Mouse (Mus musculus): ENCODE measurements around the gene Grtp1. TPM values are rescaled to one million over a fixed set of nuclear protein-coding genes. Genes with fewer than 3 reads are reported as not detected.
A peak's percentile ranks its signal among the peaks of the same experiment; 100 is the strongest.

Gene Grtp1
- polyA plus RNA-seq, 1 experiment, result 19.0 TPM

DNA sequence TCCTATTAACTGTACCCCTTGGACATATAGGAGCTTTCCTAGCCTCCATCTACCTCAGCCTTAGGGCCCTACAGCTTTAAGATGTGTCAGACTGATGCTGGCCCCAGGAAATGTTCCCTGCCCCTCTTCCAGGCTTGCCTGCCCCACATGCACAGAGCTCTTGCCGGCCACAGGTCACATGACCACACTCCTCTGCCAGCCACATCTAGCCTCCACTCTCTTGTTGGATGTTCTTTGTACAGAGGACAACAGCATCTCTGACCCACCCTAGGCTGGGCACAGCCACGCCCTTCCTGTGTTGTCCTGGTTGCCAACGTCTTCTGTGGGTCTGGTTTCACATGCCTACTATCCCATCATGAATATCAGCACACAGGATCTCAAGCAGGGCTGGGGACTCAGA, 26.8 kb upstream of the Grtp1 start:
- Histone ChIP-seq H3K4me1 (ENCODE audit: control insufficient read depth, insufficient read depth, low read length) (no peaks in the 10 kb centered on the region), H3K4me3 (replicated peaks; ENCODE audit: extremely low read depth, low read depth, low read length) (no peak overlapping the region)
- DNase-seq, result no peak
- no peak for TF ChIP-seq POLR2A (IDR thresholded peaks at IDR 0.05; ENCODE audit: borderline replicate concordance, extremely low read depth, low read depth, low read length)
- WGBS, result 39% methylated on average over 3 of the region's 3 CpGs

DNA sequence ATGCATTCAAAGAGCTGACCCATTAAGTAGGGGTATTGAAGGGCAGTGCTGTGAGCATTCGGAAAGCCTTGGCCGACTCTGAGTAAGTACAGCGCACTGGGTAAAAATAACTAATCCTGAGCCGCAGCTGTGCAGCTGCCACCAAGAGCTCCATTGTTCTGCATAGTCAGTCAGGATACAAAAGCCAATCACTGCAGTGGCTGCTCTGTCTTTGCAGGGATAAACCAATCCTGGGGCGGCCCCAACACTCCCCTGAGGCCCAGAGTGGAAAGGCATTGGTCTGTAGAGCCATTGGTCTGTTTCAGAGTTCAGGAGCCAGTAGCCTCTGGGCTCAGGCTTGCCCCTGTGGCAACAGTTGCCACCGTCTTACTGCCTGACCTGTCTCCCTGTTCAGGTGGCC, 25.9 kb upstream of the Grtp1 start:
- TF ChIP-seq POLR2A (IDR thresholded peaks at IDR 0.05; ENCODE audit: borderline replicate concordance, extremely low read depth, low read depth, low read length) (no peak), CTCF (IDR thresholded peaks at IDR 0.05; ENCODE audit: insufficient read depth, low read length) (no peak)
- no peak for DNase-seq
- 65% methylated on average over 6 of the region's 6 CpGs for WGBS
- Histone ChIP-seq H3K4me3 (replicated peaks; ENCODE audit: extremely low read depth, low read depth, low read length) (no peak overlapping the region), H3K4me1 (ENCODE audit: control insufficient read depth, insufficient read depth, low read length) (no peaks in the 10 kb centered on the region)

GRCm38 (mm10) chr8:13224426-13224825, 24.0 kb upstream of the Grtp1 start:
- H3K4me1 ChIP-seq (ENCODE audit: control insufficient read depth, insufficient read depth, low read length), result no peaks in the 10 kb centered on the region
- 76% methylated on average over 9 of the region's 9 CpGs for WGBS
- no peak overlapping the region for H3K4me3 ChIP-seq (replicated peaks; ENCODE audit: extremely low read depth, low read depth, low read length)
- DNase-seq, result no peak
- TF ChIP-seq CTCF (IDR thresholded peaks at IDR 0.05; ENCODE audit: insufficient read depth, low read length) (no peak), POLR2A (IDR thresholded peaks at IDR 0.05; ENCODE audit: borderline replicate concordance, extremely low read depth, low read depth, low read length) (no peak)

DNA sequence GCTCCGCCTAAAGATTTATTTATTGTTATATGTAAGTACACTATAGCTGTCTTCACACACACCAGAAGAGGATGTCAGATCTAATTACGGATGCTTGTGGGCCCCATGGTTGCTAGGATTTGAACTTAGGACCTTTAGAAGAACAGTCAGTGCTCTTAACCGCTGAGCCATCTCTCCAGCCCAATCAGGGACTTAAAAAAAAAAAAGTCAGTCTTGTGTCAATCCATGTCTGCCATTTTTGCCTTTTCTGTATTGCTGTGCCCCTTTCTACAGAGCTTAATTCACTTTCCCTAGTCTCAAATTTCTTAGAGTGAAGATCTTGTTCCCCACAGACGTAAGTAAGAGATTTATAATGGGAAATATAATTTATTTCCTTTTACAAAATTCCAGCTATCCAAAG, 18.0 kb upstream of the Grtp1 start:
- TF ChIP-seq CTCF (IDR thresholded peaks at IDR 0.05; ENCODE audit: insufficient read depth, low read length) (no peak), POLR2A (IDR thresholded peaks at IDR 0.05; ENCODE audit: borderline replicate concordance, extremely low read depth, low read depth, low read length) (no peak)
- no peak for DNase-seq
- H3K4me1 ChIP-seq (ENCODE audit: control insufficient read depth, insufficient read depth, low read length), result peaks cover 3% of the 10 kb centered on the region
- 79% methylated on average over 4 of the region's 4 CpGs for WGBS
- no peak overlapping the region for H3K4me3 ChIP-seq (replicated peaks; ENCODE audit: extremely low read depth, low read depth, low read length)

DNA sequence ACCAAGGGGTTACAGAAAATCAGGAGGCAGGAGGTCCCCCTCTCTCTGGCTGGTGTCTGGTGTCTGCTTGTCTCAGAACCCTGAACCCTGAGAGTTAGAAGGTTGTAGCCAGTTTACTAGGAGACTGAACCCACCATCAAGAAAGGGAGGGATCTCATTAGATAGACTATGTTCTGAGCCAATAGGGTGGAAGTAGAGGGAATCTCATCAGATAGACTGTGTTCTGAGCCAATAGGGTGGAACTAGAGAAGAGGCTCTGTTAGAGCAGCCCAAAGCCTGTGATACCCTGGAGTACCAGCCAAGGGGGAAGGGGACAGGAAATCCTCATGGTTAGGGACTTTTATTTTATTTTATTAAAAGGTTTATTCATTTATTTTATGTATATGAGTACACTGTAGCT, 17.6 kb upstream of the Grtp1 start:
- DNase-seq, result no peak
- H3K4me1 ChIP-seq (ENCODE audit: control insufficient read depth, insufficient read depth, low read length), result peaks cover 3% of the 10 kb centered on the region
- no peak overlapping the region for H3K4me3 ChIP-seq (replicated peaks; ENCODE audit: extremely low read depth, low read depth, low read length)
- TF ChIP-seq POLR2A (IDR thresholded peaks at IDR 0.05; ENCODE audit: borderline replicate concordance, extremely low read depth, low read depth, low read length) (no peak), CTCF (IDR thresholded peaks at IDR 0.05; ENCODE audit: insufficient read depth, low read length) (no peak)

DNA sequence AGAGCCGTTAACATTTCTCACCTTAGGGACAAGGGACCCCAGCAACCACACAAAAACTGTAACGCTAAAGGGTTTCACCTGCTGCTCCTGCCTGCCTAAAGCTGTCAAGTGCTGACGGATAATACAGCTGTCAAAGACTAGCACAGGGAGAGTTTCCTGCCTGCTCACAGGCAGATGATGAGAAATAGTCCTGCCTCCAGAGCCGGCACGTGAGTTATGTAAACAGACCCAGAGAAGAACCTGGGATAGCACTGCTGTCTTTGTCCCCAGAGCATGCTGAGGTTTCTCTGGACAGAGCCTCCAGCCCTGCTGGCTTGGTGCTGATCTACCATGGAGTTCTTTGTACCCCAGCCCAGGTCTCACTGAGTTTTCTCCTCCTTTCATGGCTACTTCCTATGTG, 16.7 kb upstream of the Grtp1 start:
- no peak overlapping the region for H3K4me3 ChIP-seq (replicated peaks; ENCODE audit: extremely low read depth, low read depth, low read length)
- no peak for TF ChIP-seq POLR2A (IDR thresholded peaks at IDR 0.05; ENCODE audit: borderline replicate concordance, extremely low read depth, low read depth, low read length)
- no peak for DNase-seq
- H3K4me1 ChIP-seq (ENCODE audit: control insufficient read depth, insufficient read depth, low read length), result peaks cover 3% of the 10 kb centered on the region
- WGBS, result 28% methylated on average over 5 of the region's 5 CpGs

DNA sequence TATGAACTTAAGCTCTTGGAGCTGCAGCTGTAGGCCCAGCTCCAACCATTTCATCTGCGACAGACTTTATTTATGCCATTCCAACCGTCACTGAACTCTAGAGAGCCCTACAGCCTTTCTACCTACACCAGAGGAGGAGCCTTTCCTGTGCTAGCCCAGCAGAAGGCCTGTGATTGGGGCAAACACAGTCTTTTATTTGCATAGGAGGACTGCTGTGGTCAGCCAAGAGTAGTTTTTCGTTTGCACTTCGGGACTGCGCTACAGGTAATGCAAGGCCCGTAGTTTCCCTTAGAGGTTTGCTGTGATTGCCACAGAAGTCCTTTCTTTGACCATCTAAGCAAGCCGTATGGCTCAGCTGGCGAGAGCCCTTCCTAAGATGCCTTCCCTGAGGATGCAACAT, 16.0 kb upstream of the Grtp1 start:
- TF ChIP-seq POLR2A (IDR thresholded peaks at IDR 0.05; ENCODE audit: borderline replicate concordance, extremely low read depth, low read depth, low read length), result no peak
- TF ChIP-seq CTCF (IDR thresholded peaks at IDR 0.05; ENCODE audit: insufficient read depth, low read length), result no peak
- H3K4me1 ChIP-seq (ENCODE audit: control insufficient read depth, insufficient read depth, low read length), result peaks cover 3% of the 10 kb centered on the region
- no peak overlapping the region for H3K4me3 ChIP-seq (replicated peaks; ENCODE audit: extremely low read depth, low read depth, low read length)
- DNase-seq, result no peak
- WGBS, result 56% methylated on average over 8 of the region's 8 CpGs

DNA sequence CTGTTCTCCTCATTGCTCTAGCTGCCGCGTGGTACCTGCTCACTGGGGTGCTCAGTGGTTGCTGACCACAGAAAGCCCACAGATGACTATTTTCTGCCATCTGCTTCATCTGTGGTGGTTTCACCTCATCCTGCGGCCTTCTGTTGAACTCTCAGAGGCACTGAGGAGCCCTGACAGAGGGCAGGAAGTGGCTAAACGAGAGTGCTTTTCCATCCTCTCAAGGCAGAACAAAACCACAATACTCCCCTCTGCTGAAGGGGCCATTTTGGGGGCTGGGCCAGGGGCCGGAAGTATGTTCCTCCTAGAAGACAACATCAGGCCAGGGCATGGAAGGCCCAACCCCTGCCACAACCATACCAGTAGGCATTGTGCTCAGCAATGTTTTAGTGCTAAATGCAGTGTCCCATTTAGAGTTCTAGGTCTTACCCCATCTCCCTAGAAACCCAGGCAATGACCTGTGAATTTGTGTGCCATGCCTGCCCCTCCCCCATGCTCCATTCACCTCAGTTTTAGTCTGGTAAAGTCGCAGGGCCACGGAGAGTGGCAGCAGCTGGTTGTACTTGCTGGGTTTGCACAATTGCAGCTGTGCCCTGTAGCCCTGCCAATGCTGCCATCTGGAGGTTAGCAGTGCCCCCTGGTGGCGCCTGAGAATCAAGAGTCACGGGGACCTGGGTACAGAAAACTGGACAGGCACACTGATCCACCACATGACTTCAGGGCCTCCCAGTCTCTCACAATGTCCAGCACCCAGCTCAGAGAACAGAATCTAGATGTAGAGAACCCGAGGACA, 13.3 kb upstream of the Grtp1 start:
- Histone ChIP-seq H3K4me1 (ENCODE audit: control insufficient read depth, insufficient read depth, low read length) (peaks cover 9% of the 10 kb centered on the region), H3K4me3 (replicated peaks; ENCODE audit: extremely low read depth, low read depth, low read length) (no peak overlapping the region)
- DNase-seq, result peak; percentile 87
- peak; percentile 79 for TF ChIP-seq CTCF (IDR thresholded peaks at IDR 0.05; ENCODE audit: insufficient read depth, low read length)
- no peak for TF ChIP-seq POLR2A (IDR thresholded peaks at IDR 0.05; ENCODE audit: borderline replicate concordance, extremely low read depth, low read depth, low read length)
- WGBS, result 14% methylated on average over 10 of the region's 10 CpGs

DNA sequence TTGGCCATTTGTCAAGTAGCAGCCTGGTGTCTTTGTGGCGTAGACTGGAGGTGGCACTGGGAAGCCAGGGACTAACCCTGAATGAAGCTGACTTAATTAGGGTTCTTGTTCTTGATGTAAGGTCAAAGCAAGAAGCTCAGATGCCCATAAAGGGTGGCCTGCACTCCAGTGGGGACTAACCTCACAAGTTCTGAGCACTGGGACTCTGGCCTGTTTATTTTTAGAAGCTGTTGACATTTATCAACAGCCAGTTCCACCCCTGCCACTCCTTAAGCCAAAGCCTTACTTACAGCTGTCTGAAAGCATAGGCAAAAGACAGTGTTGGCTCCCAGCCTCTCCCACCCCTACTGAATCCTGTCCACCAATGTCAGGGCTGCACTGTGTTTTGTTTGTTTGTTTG, 9.3 kb upstream of the Grtp1 start:
- DNase-seq, result no peak
- WGBS, result 39% methylated on average over 1 of the region's 1 CpGs
- Histone ChIP-seq H3K4me3 (replicated peaks; ENCODE audit: extremely low read depth, low read depth, low read length) (no peak overlapping the region), H3K4me1 (ENCODE audit: control insufficient read depth, insufficient read depth, low read length) (peaks cover 17% of the 10 kb centered on the region)
- TF ChIP-seq POLR2A (IDR thresholded peaks at IDR 0.05; ENCODE audit: borderline replicate concordance, extremely low read depth, low read depth, low read length) (no peak), CTCF (IDR thresholded peaks at IDR 0.05; ENCODE audit: insufficient read depth, low read length) (no peak)

GRCm38 (mm10) chr8:13208627-13209355, 8.4 kb upstream of the Grtp1 start:
- H3K4me3 ChIP-seq (replicated peaks; ENCODE audit: extremely low read depth, low read depth, low read length), result no peak overlapping the region
- H3K4me1 ChIP-seq (ENCODE audit: control insufficient read depth, insufficient read depth, low read length), result peaks cover 22% of the 10 kb centered on the region
- 25% methylated on average over 6 of the region's 6 CpGs for WGBS
- TF ChIP-seq CTCF (IDR thresholded peaks at IDR 0.05; ENCODE audit: insufficient read depth, low read length) (peak; percentile 54; the same call in 1 of the 2 replicates), POLR2A (IDR thresholded peaks at IDR 0.05; ENCODE audit: borderline replicate concordance, extremely low read depth, low read depth, low read length) (no peak)
- DNase-seq, result no peak
